Comparison of ENCODE assay signal across 12 mouse cellular contexts in the genomic region with DNA sequence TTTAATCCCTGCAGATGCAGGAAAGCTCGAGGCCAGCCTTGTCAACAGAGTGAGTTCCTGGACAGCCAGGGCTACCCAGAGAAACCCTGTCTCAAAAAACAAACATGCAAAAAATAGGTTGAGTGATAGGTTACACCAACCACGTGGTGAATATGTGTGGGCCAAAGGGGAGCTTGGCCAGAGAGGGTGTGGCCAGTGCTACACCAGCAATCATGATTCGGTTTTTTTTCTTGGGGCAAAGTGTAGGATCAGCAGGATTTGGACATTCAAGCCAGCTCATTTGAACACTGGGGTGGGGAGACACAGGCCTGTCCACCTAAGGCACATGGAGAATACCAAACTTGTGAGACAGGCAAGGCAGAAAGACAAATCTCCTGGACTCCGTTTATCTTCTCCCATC. TPM values are rescaled to one million over a fixed set of nuclear protein-coding genes. Genes with fewer than 3 reads are reported as not detected.
A peak's percentile ranks its signal among the peaks of the same experiment; 100 is the strongest.
DNase-seq lines count a peak whose midpoint lies in the region; ATAC-seq and TF ChIP-seq lines count a peak whose summit lies in the region.
"Had no signal": no experiment of that assay in that cellular context is flagged by ENCODE, and none has a peak within 500 bp of the region (broad histone marks: within the 10 kb centered on the region; RNA-seq: fewer than 3 reads in every experiment).

No protein-coding gene starts in this region.

- no peak overlapping the region for H3K4me2 ChIP-seq in lung, postnatal 0 days (replicated peaks; ENCODE audit: low read depth, low read length)
- no peak overlapping the region for H3K4me2 ChIP-seq in heart, embryonic 16.5 days (ENCODE audit: low read depth, low read length)
- H3K4me2 ChIP-seq in stomach, embryonic 16.5 days (ENCODE audit: low read depth, low read length) = no peak overlapping the region
- no peak overlapping the region for H3K4me2 ChIP-seq in forebrain, embryonic 16.5 days (ENCODE audit: low read length)

- TF ChIP-seq EP300 in lung, postnatal 0 days (IDR thresholded peaks at IDR 0.05) = no peak

- peak; percentile 94 for DNase-seq in heart, adult 11 months
- no peak for DNase-seq in heart, postnatal 25 days (ENCODE audit: low spot score)
- DNase-seq in lung, postnatal 0 days (ENCODE audit: low spot score) = no peak
- DNase-seq in lung, postnatal 4 days = no peak
- no peak for DNase-seq in right cerebral cortex, adult 2 months (ENCODE audit: low spot score in 2 of 2)
- DNase-seq: retina, postnatal 1 day had no signal

- H3K4me3 ChIP-seq in lung, postnatal 0 days (ENCODE audit: low read depth, low read length) = no peak overlapping the region
- H3K4me3 ChIP-seq in heart, embryonic 16.5 days (ENCODE audit: low read length) = no peak overlapping the region
- H3K4me3 ChIP-seq in stomach, embryonic 16.5 days (replicated peaks; ENCODE audit: low read length) = no peak overlapping the region
- no peak overlapping the region for H3K4me3 ChIP-seq in forebrain, embryonic 16.5 days (replicated peaks; ENCODE audit: low read length)
- H3K4me3 ChIP-seq: erythroblast, embryonic 14.5 days had no signal

- intact Hi-C loops in heart, postnatal 25 days (cut with DNase I) = no loop called here

- H3K4me1 ChIP-seq in lung, postnatal 0 days (ENCODE audit: insufficient read depth, low read depth, low read length) = peaks cover 6% of the 10 kb centered on the region; the same call in 1 of the 2 replicates
- H3K4me1 ChIP-seq in heart, embryonic 16.5 days (ENCODE audit: control insufficient read depth, insufficient read depth, low read length) = peaks cover 23% of the 10 kb centered on the region
- H3K4me1 ChIP-seq in stomach, embryonic 16.5 days (ENCODE audit: control insufficient read depth, insufficient read depth, low read length) = peaks cover 7% of the 10 kb centered on the region
- H3K4me1 ChIP-seq in forebrain, embryonic 16.5 days (replicated peaks; ENCODE audit: control insufficient read depth, insufficient read depth, low read length) = peaks cover 3% of the 10 kb centered on the region

- 45% methylated on average over 4 of the region's 4 CpGs for WGBS in lung, postnatal 0 days
- WGBS in heart, embryonic 16.5 days = 47% methylated on average over 4 of the region's 4 CpGs
- WGBS in stomach, embryonic 16.5 days = 45% methylated on average over 4 of the region's 4 CpGs
- WGBS in forebrain, embryonic 16.5 days = 66% methylated on average over 4 of the region's 4 CpGs

- no peaks in the 10 kb centered on the region for H3K36me3 ChIP-seq in lung, postnatal 0 days (ENCODE audit: insufficient read depth, low read length)
- H3K36me3 ChIP-seq in heart, embryonic 16.5 days (ENCODE audit: control insufficient read depth, insufficient read depth) = no peaks in the 10 kb centered on the region
- H3K36me3 ChIP-seq in stomach, embryonic 16.5 days (ENCODE audit: control insufficient read depth, insufficient read depth, low read length) = no peaks in the 10 kb centered on the region
- H3K36me3 ChIP-seq in forebrain, embryonic 16.5 days (ENCODE audit: control insufficient read depth, insufficient read depth) = no peaks in the 10 kb centered on the region

- H3K9ac ChIP-seq in lung, postnatal 0 days (replicated peaks; ENCODE audit: low read depth) = no peak overlapping the region
- peak overlapping the region; percentile 52 for H3K9ac ChIP-seq in heart, embryonic 16.5 days (ENCODE audit: low read length)
- no peak overlapping the region for H3K9ac ChIP-seq in stomach, embryonic 16.5 days (ENCODE audit: low read length)
- H3K9ac ChIP-seq in forebrain, embryonic 16.5 days (replicated peaks; ENCODE audit: low read depth, low read length) = no peak overlapping the region

- H3K27ac ChIP-seq in lung, postnatal 0 days (ENCODE audit: low read length) = no peak overlapping the region
- H3K27ac ChIP-seq in heart, embryonic 16.5 days (ENCODE audit: low read length) = peak overlapping the region; percentile 93
- peak overlapping the region; percentile 64; the same call in 1 of the 2 replicates for H3K27ac ChIP-seq in stomach, embryonic 16.5 days (ENCODE audit: low read length)
- no peak overlapping the region for H3K27ac ChIP-seq in forebrain, embryonic 16.5 days (ENCODE audit: low read length)
- H3K27ac ChIP-seq: kidney, postnatal 0 days; macrophage had no signal

- no peaks in the 10 kb centered on the region for H3K9me3 ChIP-seq in lung, postnatal 0 days (ENCODE audit: low read length)
- no peaks in the 10 kb centered on the region for H3K9me3 ChIP-seq in heart, embryonic 16.5 days (replicated peaks; ENCODE audit: control insufficient read depth, low read length)
- H3K9me3 ChIP-seq in stomach, embryonic 16.5 days (replicated peaks; ENCODE audit: control insufficient read depth, low read length) = no peaks in the 10 kb centered on the region
- no peaks in the 10 kb centered on the region for H3K9me3 ChIP-seq in forebrain, embryonic 16.5 days (ENCODE audit: control insufficient read depth, low read length)

- H3K27me3 ChIP-seq in lung, postnatal 0 days (replicated peaks; ENCODE audit: insufficient read depth, low read length) = no peaks in the 10 kb centered on the region
- H3K27me3 ChIP-seq in heart, embryonic 16.5 days (ENCODE audit: control insufficient read depth, insufficient read depth, low read length) = no peaks in the 10 kb centered on the region
- no peaks in the 10 kb centered on the region for H3K27me3 ChIP-seq in stomach, embryonic 16.5 days (ENCODE audit: control insufficient read depth, insufficient read depth, low read length)
- H3K27me3 ChIP-seq in forebrain, embryonic 16.5 days (replicated peaks; ENCODE audit: control insufficient read depth, insufficient read depth, low read length) = no peaks in the 10 kb centered on the region

- TF ChIP-seq CTCF in lung, postnatal 0 days (IDR thresholded peaks at IDR 0.05) = no peak

- peak; percentile 24; the same call in 1 of the 2 replicates for ATAC-seq in lung, postnatal 0 days
- no peak for ATAC-seq in heart, embryonic 16.5 days (replicated peaks; ENCODE audit: extremely low read depth, insufficient read depth, low FRiP score)
- ATAC-seq in stomach, embryonic 16.5 days (ENCODE audit: insufficient read depth, low FRiP score) = peak; percentile 65; the same call in 1 of the 2 replicates
- ATAC-seq in forebrain, embryonic 16.5 days = no peak

RNA-seq across cellular contexts. Expression of a gene that starts 14.1 kb away (rescaled TPM):
- 1,000 to 10,000 TPM; 1,585 to 1,668 TPM for total RNA-seq in heart, postnatal 25 days (2021)
- polyA plus RNA-seq in lung, postnatal 0 days (2015; fragmentation: Nextera tagmentation; extraction: Ambion mirVana) = 296 and 298 TPM in 2 replicates
- 2,779 and 2,782 TPM in 2 replicates for polyA plus RNA-seq in heart, embryonic 16.5 days (2015; fragmentation: Nextera tagmentation; extraction: Ambion mirVana)
- polyA plus RNA-seq in stomach, embryonic 16.5 days (2015; fragmentation: Nextera tagmentation; extraction: Ambion mirVana) = 606 and 633 TPM in 2 replicates
- 286 and 298 TPM in 2 replicates for polyA plus RNA-seq in forebrain, embryonic 16.5 days (2015; fragmentation: Nextera tagmentation; extraction: Ambion mirVana)

RNA-seq across cellular contexts. Expression of a gene that starts 57.4 kb away (rescaled TPM):
- 10 to 100 TPM; 11.0 to 12.7 TPM for total RNA-seq in heart, postnatal 25 days (2021)
- 11.6 and 11.8 TPM in 2 replicates for polyA plus RNA-seq in lung, postnatal 0 days (2015; fragmentation: Nextera tagmentation; extraction: Ambion mirVana)
- polyA plus RNA-seq in heart, embryonic 16.5 days (2015; fragmentation: Nextera tagmentation; extraction: Ambion mirVana) = 12.1 and 14.4 TPM in 2 replicates
- polyA plus RNA-seq in stomach, embryonic 16.5 days (2015; fragmentation: Nextera tagmentation; extraction: Ambion mirVana) = 19.7 and 23.7 TPM in 2 replicates
- 20.6 and 26.6 TPM in 2 replicates for polyA plus RNA-seq in forebrain, embryonic 16.5 days (2015; fragmentation: Nextera tagmentation; extraction: Ambion mirVana)

Comparison
In these comparisons a context has a peak if more than half of its experiments do, and no peak if none do; other contexts are left out.
1. ATAC-seq: peak in lung, postnatal 0 days (single experiment) and stomach, embryonic 16.5 days (single experiment); none in heart, embryonic 16.5 days (single experiment) and forebrain, embryonic 16.5 days (single experiment).
2. H3K27ac ChIP-seq: peak in heart, embryonic 16.5 days (single experiment) and stomach, embryonic 16.5 days (single experiment); none in lung, postnatal 0 days (single experiment) and forebrain, embryonic 16.5 days (single experiment).